Mouse (Mus musculus): ENCODE measurements around the gene Pkhd1. TPM values are rescaled to one million over a fixed set of nuclear protein-coding genes. Genes with fewer than 3 reads are reported as not detected.
A peak's percentile ranks its signal among the peaks of the same experiment; 100 is the strongest.

Gene Pkhd1
- polyA plus RNA-seq, 1 experiment from 2014 or later, result 0.09 TPM

- DNase-seq (ENCODE audit: low spot score), result no peak
- 92% methylated on average over 4 of the region's 4 CpGs for WGBS
- Histone ChIP-seq H3K36me3 (ENCODE audit: control insufficient read depth, insufficient read depth, low read length) (no peaks in the 10 kb centered on the region), H3K4me1 (replicated peaks; ENCODE audit: control insufficient read depth, insufficient read depth, low read length) (no peaks in the 10 kb centered on the region), H3K4me2 (replicated peaks; ENCODE audit: low read depth, low read length) (no peak overlapping the region), H3K27me3 (ENCODE audit: control insufficient read depth, insufficient read depth, low read length) (no peaks in the 10 kb centered on the region), H3K9ac (ENCODE audit: low read depth, low read length) (no peak overlapping the region), H3K4me3 (ENCODE audit: low read depth, low read length) (no peak overlapping the region), H3K27ac (ENCODE audit: low read depth, low read length) (no peak overlapping the region), H3K9me3 (ENCODE audit: control insufficient read depth, low read length) (no peaks in the 10 kb centered on the region)
- no peak for ATAC-seq (ENCODE audit: low FRiP score)
Measured at GRCm38 (mm10) chr1:20623375-20623774, 5.5 kb upstream of the Pkhd1 start.

DNA sequence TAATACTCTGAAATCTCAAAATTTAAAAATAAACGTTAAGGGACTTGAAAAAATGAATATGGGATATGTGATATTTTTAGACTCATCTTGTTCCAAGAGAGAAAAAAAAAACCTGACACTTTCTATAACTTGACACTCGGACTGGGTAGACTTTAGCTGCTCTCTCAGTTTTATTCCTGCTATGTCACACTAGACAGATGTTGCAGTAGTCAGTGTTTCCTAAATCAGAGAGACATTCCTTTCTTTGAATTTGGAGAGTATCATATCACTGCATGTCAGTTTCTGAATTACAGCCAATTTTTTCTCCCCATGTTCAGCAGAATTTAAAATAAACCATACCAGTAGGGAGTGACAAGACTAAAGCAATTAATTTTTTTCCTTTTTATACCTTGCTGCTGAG, 2.7 kb upstream of the Pkhd1 start:
- DNase-seq (ENCODE audit: low spot score) (no peak), ATAC-seq (ENCODE audit: low FRiP score) (no peak)
- no peak overlapping the region for H3K4me3 ChIP-seq (ENCODE audit: low read depth, low read length)
- H3K27ac ChIP-seq (ENCODE audit: low read depth, low read length), result no peak overlapping the region
- H3K9me3 ChIP-seq (ENCODE audit: control insufficient read depth, low read length), result no peaks in the 10 kb centered on the region
- H3K4me2 ChIP-seq (replicated peaks; ENCODE audit: low read depth, low read length), result no peak overlapping the region
- no peaks in the 10 kb centered on the region for H3K4me1 ChIP-seq (replicated peaks; ENCODE audit: control insufficient read depth, insufficient read depth, low read length)
- H3K36me3 ChIP-seq (ENCODE audit: control insufficient read depth, insufficient read depth, low read length), result no peaks in the 10 kb centered on the region
- H3K27me3 ChIP-seq (ENCODE audit: control insufficient read depth, insufficient read depth, low read length), result no peaks in the 10 kb centered on the region
- 74% methylated on average over 2 of the region's 2 CpGs for WGBS
- H3K9ac ChIP-seq (ENCODE audit: low read depth, low read length), result no peak overlapping the region

DNA sequence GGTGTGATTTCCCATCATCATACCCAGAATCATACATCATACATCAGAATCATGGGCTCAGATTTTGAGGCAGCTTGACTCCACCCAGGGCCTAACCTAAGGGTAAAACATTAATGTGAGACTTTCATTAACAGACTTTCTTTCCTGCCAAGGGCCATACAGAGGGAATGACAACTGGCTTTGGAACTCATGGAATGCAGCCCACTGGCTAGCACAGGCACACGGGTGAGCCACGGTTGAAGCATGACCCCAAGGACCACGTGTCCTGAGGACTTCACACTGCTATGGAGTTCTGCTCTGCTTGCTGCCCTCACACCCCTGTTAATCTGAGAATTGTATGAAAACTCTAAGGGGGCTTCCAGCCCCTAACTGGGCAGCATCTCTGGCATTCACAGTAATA, 1.5 kb upstream of the Pkhd1 start:
- 60% methylated on average over 3 of the region's 3 CpGs for WGBS
- Histone ChIP-seq H3K4me3 (ENCODE audit: low read depth, low read length) (no peak overlapping the region), H3K36me3 (ENCODE audit: control insufficient read depth, insufficient read depth, low read length) (no peaks in the 10 kb centered on the region), H3K9me3 (ENCODE audit: control insufficient read depth, low read length) (no peaks in the 10 kb centered on the region), H3K27ac (ENCODE audit: low read depth, low read length) (no peak overlapping the region), H3K9ac (ENCODE audit: low read depth, low read length) (no peak overlapping the region), H3K27me3 (ENCODE audit: control insufficient read depth, insufficient read depth, low read length) (no peaks in the 10 kb centered on the region), H3K4me2 (replicated peaks; ENCODE audit: low read depth, low read length) (no peak overlapping the region), H3K4me1 (replicated peaks; ENCODE audit: control insufficient read depth, insufficient read depth, low read length) (no peaks in the 10 kb centered on the region)
- ATAC-seq (ENCODE audit: low FRiP score), result no peak
- no peak for DNase-seq (ENCODE audit: low spot score)

- ATAC-seq (ENCODE audit: low FRiP score), result no peak
- no peaks in the 10 kb centered on the region for H3K27me3 ChIP-seq (ENCODE audit: control insufficient read depth, insufficient read depth, low read length)
- H3K27ac ChIP-seq (ENCODE audit: low read depth, low read length), result no peak overlapping the region
- H3K9ac ChIP-seq (ENCODE audit: low read depth, low read length), result no peak overlapping the region
- no peak overlapping the region for H3K4me3 ChIP-seq (ENCODE audit: low read depth, low read length)
- no peaks in the 10 kb centered on the region for H3K36me3 ChIP-seq (ENCODE audit: control insufficient read depth, insufficient read depth, low read length)
- H3K9me3 ChIP-seq (ENCODE audit: control insufficient read depth, low read length), result no peaks in the 10 kb centered on the region
- DNase-seq (ENCODE audit: low spot score), result peak; percentile 77
- H3K4me2 ChIP-seq (replicated peaks; ENCODE audit: low read depth, low read length), result no peak overlapping the region
- no peaks in the 10 kb centered on the region for H3K4me1 ChIP-seq (replicated peaks; ENCODE audit: control insufficient read depth, insufficient read depth, low read length)
- WGBS, result 24% methylated on average over 7 of the region's 7 CpGs
Measured at GRCm38 (mm10) chr1:20612643-20613042, 5.2 kb downstream of the Pkhd1 start.

DNA sequence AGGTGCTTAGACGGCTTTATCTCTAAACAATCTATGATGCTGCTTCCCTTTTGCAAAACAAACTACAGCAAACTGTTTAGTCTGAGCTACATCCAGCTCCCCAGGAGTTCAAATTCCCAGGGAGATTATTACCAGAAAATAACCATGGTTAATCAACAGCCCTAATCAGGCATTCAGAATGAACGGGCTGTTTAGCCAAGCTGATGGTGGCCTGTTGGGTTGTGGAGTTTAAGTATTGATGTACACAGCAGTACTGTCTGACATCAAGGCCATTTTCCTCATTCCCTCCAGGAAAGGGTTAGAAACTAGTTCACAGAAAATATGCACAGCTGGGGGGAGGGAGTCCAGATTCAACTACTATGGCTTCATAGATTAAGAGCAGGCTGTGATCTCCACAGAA, 12.4 kb downstream of the Pkhd1 start:
- no peaks in the 10 kb centered on the region for H3K27me3 ChIP-seq (ENCODE audit: control insufficient read depth, insufficient read depth, low read length)
- ATAC-seq (ENCODE audit: low FRiP score), result no peak
- H3K9me3 ChIP-seq (ENCODE audit: control insufficient read depth, low read length), result no peaks in the 10 kb centered on the region
- WGBS, result 81% methylated on average over 2 of the region's 2 CpGs
- DNase-seq (ENCODE audit: low spot score), result no peak
- H3K36me3 ChIP-seq (ENCODE audit: control insufficient read depth, insufficient read depth, low read length), result no peaks in the 10 kb centered on the region
- H3K9ac ChIP-seq (ENCODE audit: low read depth, low read length), result no peak overlapping the region
- H3K4me3 ChIP-seq (ENCODE audit: low read depth, low read length), result no peak overlapping the region
- H3K4me1 ChIP-seq (replicated peaks; ENCODE audit: control insufficient read depth, insufficient read depth, low read length), result no peaks in the 10 kb centered on the region
- no peak overlapping the region for H3K4me2 ChIP-seq (replicated peaks; ENCODE audit: low read depth, low read length)
- no peak overlapping the region for H3K27ac ChIP-seq (ENCODE audit: low read depth, low read length)

GRCm38 (mm10) chr1:20590488-20590887, 27.4 kb downstream of the Pkhd1 start:
- Histone ChIP-seq H3K4me3 (ENCODE audit: low read depth, low read length) (no peak overlapping the region), H3K4me1 (replicated peaks; ENCODE audit: control insufficient read depth, insufficient read depth, low read length) (no peaks in the 10 kb centered on the region), H3K9ac (ENCODE audit: low read depth, low read length) (no peak overlapping the region), H3K27me3 (ENCODE audit: control insufficient read depth, insufficient read depth, low read length) (no peaks in the 10 kb centered on the region), H3K27ac (ENCODE audit: low read depth, low read length) (no peak overlapping the region), H3K4me2 (replicated peaks; ENCODE audit: low read depth, low read length) (no peak overlapping the region), H3K9me3 (ENCODE audit: control insufficient read depth, low read length) (no peaks in the 10 kb centered on the region), H3K36me3 (ENCODE audit: control insufficient read depth, insufficient read depth, low read length) (no peaks in the 10 kb centered on the region)
- ATAC-seq (ENCODE audit: low FRiP score) (no peak), DNase-seq (ENCODE audit: low spot score) (no peak)
- WGBS, result 83% methylated on average over 5 of the region's 5 CpGs

- Histone ChIP-seq H3K27me3 (ENCODE audit: control insufficient read depth, insufficient read depth, low read length) (no peaks in the 10 kb centered on the region), H3K9me3 (ENCODE audit: control insufficient read depth, low read length) (no peaks in the 10 kb centered on the region), H3K9ac (ENCODE audit: low read depth, low read length) (no peak overlapping the region), H3K4me2 (replicated peaks; ENCODE audit: low read depth, low read length) (no peak overlapping the region), H3K4me3 (ENCODE audit: low read depth, low read length) (no peak overlapping the region), H3K4me1 (replicated peaks; ENCODE audit: control insufficient read depth, insufficient read depth, low read length) (no peaks in the 10 kb centered on the region), H3K27ac (ENCODE audit: low read depth, low read length) (no peak overlapping the region), H3K36me3 (ENCODE audit: control insufficient read depth, insufficient read depth, low read length) (no peaks in the 10 kb centered on the region)
- no peak for DNase-seq (ENCODE audit: low spot score)
- whole genome bisulfite sequencing, result 88% methylated on average over 5 of the region's 5 CpGs
- no peak for ATAC-seq (ENCODE audit: low FRiP score)
Measured at GRCm38 (mm10) chr1:20571469-20571868, 46.4 kb downstream of the Pkhd1 start.

DNA sequence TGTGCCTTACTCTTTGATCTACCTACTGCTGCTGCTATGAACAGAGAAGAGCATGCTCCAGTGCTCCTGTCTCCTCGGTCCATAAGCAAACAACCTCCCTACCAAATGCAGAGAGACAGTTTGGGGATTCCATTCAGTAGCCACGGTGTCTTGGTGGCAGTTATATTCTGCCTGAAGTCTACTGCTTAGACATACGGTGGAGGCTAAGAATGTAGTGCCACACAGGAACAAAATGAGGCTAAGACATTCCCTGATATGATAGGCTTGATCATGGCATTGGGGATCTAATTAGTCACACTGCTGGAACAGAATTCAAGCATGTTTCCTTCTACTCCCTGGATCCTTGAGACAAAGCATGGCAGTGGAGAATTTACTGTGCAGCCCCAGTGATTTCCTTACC, 48.4 kb downstream of the Pkhd1 start:
- Histone ChIP-seq H3K4me3 (ENCODE audit: low read depth, low read length) (no peak overlapping the region), H3K4me1 (replicated peaks; ENCODE audit: control insufficient read depth, insufficient read depth, low read length) (no peaks in the 10 kb centered on the region), H3K27ac (ENCODE audit: low read depth, low read length) (no peak overlapping the region), H3K36me3 (ENCODE audit: control insufficient read depth, insufficient read depth, low read length) (no peaks in the 10 kb centered on the region), H3K27me3 (ENCODE audit: control insufficient read depth, insufficient read depth, low read length) (no peaks in the 10 kb centered on the region), H3K9ac (ENCODE audit: low read depth, low read length) (no peak overlapping the region), H3K4me2 (replicated peaks; ENCODE audit: low read depth, low read length) (no peak overlapping the region), H3K9me3 (ENCODE audit: control insufficient read depth, low read length) (no peaks in the 10 kb centered on the region)
- DNase-seq (ENCODE audit: low spot score), result no peak
- WGBS, result 59% methylated on average over 3 of the region's 3 CpGs
- no peak for ATAC-seq (ENCODE audit: low FRiP score)

DNA sequence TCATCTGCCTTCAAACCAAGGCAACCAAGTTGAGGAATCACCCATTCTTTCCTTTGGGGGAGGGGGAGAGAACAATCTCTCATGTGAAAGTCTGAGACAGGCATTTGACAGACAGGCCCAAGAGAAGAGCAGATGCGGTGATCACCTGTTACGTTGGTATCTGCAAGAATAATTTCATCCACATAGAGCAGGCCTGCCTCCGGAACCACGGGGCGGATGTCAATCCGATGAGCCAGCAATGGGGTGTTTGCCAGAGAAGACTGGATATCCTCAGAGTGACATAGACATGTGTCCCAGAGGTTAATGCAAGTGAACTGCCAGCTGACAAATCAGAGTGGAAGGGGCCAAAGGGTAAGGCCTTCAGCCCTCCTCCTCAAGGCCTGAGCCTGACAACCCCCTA, 59.4 kb downstream of the Pkhd1 start:
- Histone ChIP-seq H3K27me3 (ENCODE audit: control insufficient read depth, insufficient read depth, low read length) (no peaks in the 10 kb centered on the region), H3K36me3 (ENCODE audit: control insufficient read depth, insufficient read depth, low read length) (no peaks in the 10 kb centered on the region), H3K9me3 (ENCODE audit: control insufficient read depth, low read length) (no peaks in the 10 kb centered on the region), H3K9ac (ENCODE audit: low read depth, low read length) (no peak overlapping the region), H3K27ac (ENCODE audit: low read depth, low read length) (no peak overlapping the region), H3K4me2 (replicated peaks; ENCODE audit: low read depth, low read length) (no peak overlapping the region), H3K4me1 (replicated peaks; ENCODE audit: control insufficient read depth, insufficient read depth, low read length) (no peaks in the 10 kb centered on the region), H3K4me3 (ENCODE audit: low read depth, low read length) (no peak overlapping the region)
- 83% methylated on average over 6 of the region's 6 CpGs for WGBS
- no peak for DNase-seq (ENCODE audit: low spot score)
- no peak for ATAC-seq (ENCODE audit: low FRiP score)
